Mouse (Mus musculus) neural tube, embryonic 14.5 days (tissue): ENCODE results near the gene P2ry14. TPM values are rescaled to one million over a fixed set of nuclear protein-coding genes. Genes with fewer than 3 reads are reported as not detected.
"Not testable (repeated sequence)": the region's sequence is repeated elsewhere in the genome, so short reads cannot be mapped to it uniquely, and the experiment has no call there.

ENCODE experiments used
- ATAC-seq: fragments of 200-750 bp; cut with Nextera tagmentation; 2 replicates; pipeline ENCODE4 v1.8.0; 2017; ENCODE audit warnings: low read depth, mild to moderate bottlenecking, moderate TSS enrichment, moderate library complexity
- H3K27ac ChIP-seq: fragments of 300-500 bp; sonication (generic); 2 replicates; pipeline ENCODE4 v1.5.1; 2014; ENCODE audit warnings: low read depth, mild to moderate bottlenecking, control low read depth, low read length, moderate library complexity, mixed read lengths
- H3K27me3 ChIP-seq: fragments of 300-500 bp; sonication (generic); 2 replicates; pipeline ENCODE4 v1.6.1; 2014; ENCODE audit warnings: low read length; ENCODE audit not compliant: control insufficient read depth, insufficient read depth
- H3K36me3 ChIP-seq: fragments of 300-500 bp; sonication (generic); 2 replicates; pipeline ENCODE4 v1.6.1; 2014; ENCODE audit warnings: low read length, mixed read lengths; ENCODE audit not compliant: control insufficient read depth, insufficient read depth
- H3K4me1 ChIP-seq: fragments of 300-500 bp; sonication (generic); 2 replicates; pipeline ENCODE4 v1.6.1; 2014; ENCODE audit warnings: low read length; ENCODE audit not compliant: control insufficient read depth, insufficient read depth
- H3K4me2 ChIP-seq: fragments of 300-500 bp; sonication (generic); 2 replicates; pipeline ENCODE4 v1.6.1; 2014; ENCODE audit warnings: mild to moderate bottlenecking, low read depth, low read length, control low read depth
- H3K4me3 ChIP-seq: fragments of 300-500 bp; sonication (generic); 2 replicates; pipeline ENCODE4 v1.5.1; 2014; ENCODE audit warnings: low read depth, low read length, control low read depth, mixed read lengths
- H3K9ac ChIP-seq: fragments of 300-500 bp; sonication (generic); replicated peaks from 2 replicates; pipeline ENCODE4 v1.6.1; 2014; ENCODE audit warnings: low read depth, mild to moderate bottlenecking, control low read depth, low read length, mixed read lengths
- H3K9me3 ChIP-seq: fragments of 300-500 bp; sonication (generic); 2 replicates; pipeline ENCODE4 v1.6.1; 2016; ENCODE audit warnings: low read length; ENCODE audit not compliant: control insufficient read depth
- WGBS: fragments of 180-500 bp; shearing (Covaris S2); extraction: QIAGEN DNeasy Blood & Tissue Kit; methylation state at CpG from one replicate; pipeline ENCODE4 v1.1.7; 2014; 5-methylcytosine and 5-hydroxymethylcytosine counted together
- polyA plus RNA-seq: library from polyadenylated mRNA; unstranded; fragments of >200 nt; fragmentation: Nextera tagmentation; extraction: Ambion mirVana; gene quantifications from 2 replicates; pipeline ENCODE4 v1.2.1, GENCODE M21; 2014

The P2ry14 gene
- polyA plus RNA-seq, 1 experiment from 2014 or later, result 6.2 TPM

GRCm38 (mm10) chr3:59077278-59077677 lies 76.1 kb downstream of the P2ry14 start:
- Histone ChIP-seq H3K9me3 (no peaks in the 10 kb centered on the region), H3K27ac (no peak overlapping the region), H3K36me3 (no peaks in the 10 kb centered on the region), H3K27me3 (no peaks in the 10 kb centered on the region), H3K4me1 (no peaks in the 10 kb centered on the region), H3K9ac (no peak overlapping the region), H3K4me3 (no peak overlapping the region), H3K4me2 (no peak overlapping the region)
- ATAC-seq, result no peak
- 64% methylated on average over 4 of the region's 4 CpGs for WGBS

GRCm38 (mm10) chr3:59069071-59069470 lies 84.3 kb downstream of the P2ry14 start:
- H3K27ac ChIP-seq, H3K27me3 ChIP-seq, H3K9ac ChIP-seq, H3K4me1 ChIP-seq, H3K4me2 ChIP-seq, H3K36me3 ChIP-seq, ATAC-seq, H3K9me3 ChIP-seq, H3K4me3 ChIP-seq: not testable (repeated sequence)
- 86% methylated on average over 1 of the region's 1 CpGs for WGBS

- H3K4me3 ChIP-seq, result no peak overlapping the region
- H3K36me3 ChIP-seq, result no peaks in the 10 kb centered on the region
- H3K9ac ChIP-seq, result no peak overlapping the region
- ATAC-seq, result no peak
- WGBS, result 82% methylated on average over 8 of the region's 8 CpGs
- H3K27me3 ChIP-seq, result no peaks in the 10 kb centered on the region
- no peak overlapping the region for H3K4me2 ChIP-seq
- H3K27ac ChIP-seq, result no peak overlapping the region
- no peaks in the 10 kb centered on the region for H3K9me3 ChIP-seq
- H3K4me1 ChIP-seq, result no peaks in the 10 kb centered on the region
These were observed 86.7 kb downstream of the P2ry14 start for GRCm38 (mm10) chr3:59066558-59067294.

- Histone ChIP-seq H3K27me3 (no peaks in the 10 kb centered on the region), H3K9me3 (no peaks in the 10 kb centered on the region), H3K4me3 (no peak overlapping the region), H3K36me3 (no peaks in the 10 kb centered on the region), H3K9ac (no peak overlapping the region), H3K4me2 (no peak overlapping the region), H3K27ac (no peak overlapping the region), H3K4me1 (no peaks in the 10 kb centered on the region)
- WGBS, result 94% methylated on average over 3 of the region's 3 CpGs
- ATAC-seq, result no peak
These were observed 87.5 kb downstream of the P2ry14 start for GRCm38 (mm10) chr3:59065937-59066336.

Other genes with a start within 250 kb of the P2ry14 start
- gene Med12l, start 147.8 kb downstream of the P2ry14 start, polyA plus RNA-seq, result 9.3 and 9.9 TPM in 2 replicates
- 1.8 and 2.0 TPM in 2 replicates for gene Gpr171, start 51.8 kb downstream of the P2ry14 start, polyA plus RNA-seq
- 0.22 and 0.46 TPM in 2 replicates for gene Gpr87, start 41.5 kb upstream of the P2ry14 start, polyA plus RNA-seq
- gene P2ry13, start 57.3 kb upstream of the P2ry14 start, polyA plus RNA-seq, result 1.7 and 2.3 TPM in 2 replicates
- gene P2ry12, start 109.3 kb upstream of the P2ry14 start, polyA plus RNA-seq, result 10.4 and 11.0 TPM in 2 replicates
- gene Igsf10, start 190.8 kb upstream of the P2ry14 start, polyA plus RNA-seq, result 3.1 and 3.6 TPM in 2 replicates